Mouse (Mus musculus) forebrain, postnatal 0 days (tissue): ENCODE data around the gene Rhbdd3. TPM values are rescaled to one million over a fixed set of nuclear protein-coding genes. Genes with fewer than 3 reads are reported as not detected.

Source experiments
- ATAC-seq: fragments of 200-750 bp; cut with Nextera tagmentation; 2 replicates; pipeline ENCODE4 v1.8.0; 2017; ENCODE audit warnings: mild to moderate bottlenecking, moderate library complexity
- DNase-seq: peaks from one replicate; pipeline ENCODE4 v3.0.0-alpha.2; 2015
- H3K27ac ChIP-seq: fragments of 300-500 bp; sonication (generic); 2 replicates; pipeline ENCODE4 v1.5.1; 2014; ENCODE audit warnings: low read depth, mild to moderate bottlenecking, antibody characterized with exemption, low read length, moderate library complexity, mixed read lengths
- H3K27me3 ChIP-seq: fragments of 300-500 bp; sonication (generic); 2 replicates; pipeline ENCODE4 v1.6.1; 2014; ENCODE audit warnings: mild to moderate bottlenecking, low read length, mixed read lengths; ENCODE audit not compliant: insufficient read depth
- H3K36me3 ChIP-seq: fragments of 300-500 bp; sonication (generic); 2 replicates; pipeline ENCODE4 v1.6.1; 2014; ENCODE audit warnings: mild to moderate bottlenecking, moderate library complexity; ENCODE audit not compliant: insufficient read depth
- H3K4me1 ChIP-seq: fragments of 300-500 bp; sonication (generic); 2 replicates; pipeline ENCODE4 v1.6.1; 2014; ENCODE audit warnings: antibody characterized with exemption; ENCODE audit not compliant: insufficient read depth
- H3K4me2 ChIP-seq: fragments of 300-500 bp; sonication (generic); 2 replicates; pipeline ENCODE4 v1.6.1; 2014; ENCODE audit warnings: low read depth, mild to moderate bottlenecking, moderate library complexity
- H3K4me3 ChIP-seq: fragments of 300-500 bp; sonication (generic); 2 replicates; pipeline ENCODE4 v1.5.1; 2014; ENCODE audit warnings: low read depth, low read length, mixed read lengths
- H3K9ac ChIP-seq: fragments of 300-500 bp; sonication (generic); 2 replicates; pipeline ENCODE4 v1.6.1; 2014; ENCODE audit warnings: mild to moderate bottlenecking
- H3K9me3 ChIP-seq: fragments of 300-500 bp; sonication (generic); 2 replicates; pipeline ENCODE4 v1.6.1; 2016; ENCODE audit warnings: low read length
- CTCF ChIP-seq: sonication (generic); IDR thresholded peaks from 2 replicates; pipeline ENCODE4 v1.5.1; 2016; ENCODE audit warnings: antibody characterized with exemption, control low read depth, low read depth
- WGBS: fragments of 180-500 bp; shearing (Covaris S2); extraction: QIAGEN DNeasy Blood & Tissue Kit; methylation state at CpG from one replicate; pipeline ENCODE4 v1.1.7; 2014; 5-methylcytosine and 5-hydroxymethylcytosine counted together
- polyA plus RNA-seq: library from polyadenylated mRNA; unstranded; fragments of >200 nt; fragmentation: Nextera tagmentation; extraction: Ambion mirVana; gene quantifications from 2 replicates; pipeline ENCODE4 v1.2.1, GENCODE M21; 2015
- total RNA-seq: library from RNA; depleted of rRNA; stranded (reverse); fragments of >200 nt; gene quantifications from 2 replicates; pipeline ENCODE4 v1.2.3, GENCODE M21; 2014

Rhbdd3 gene
- total and polyA plus RNA-seq, 2 experiments from 2014 or later: 31.0 to 36.6 TPM

- Histone ChIP-seq H3K4me2 (peak overlapping the region; percentile 62), H3K4me1 (peaks cover 26% of the 10 kb centered on the region), H3K27me3 (peaks cover 50% of the 10 kb centered on the region), H3K4me3 (peak overlapping the region; percentile 30), H3K27ac (no peak overlapping the region), H3K9me3 (no peaks in the 10 kb centered on the region), H3K9ac (peak overlapping the region; percentile 33; the same call in 1 of the 2 replicates), H3K36me3 (peaks cover 8% of the 10 kb centered on the region; the same call in 1 of the 2 replicates)
- TF ChIP-seq CTCF: no peak
- DNase-seq: peak; percentile 84
- ATAC-seq: peak; percentile 19
- WGBS: 11% methylated on average over 57 of the region's 62 CpGs
These were observed 37.1 kb upstream of the Rhbdd3 start for GRCm38 (mm10) chr11:5061413-5062139.

GRCm38 (mm10) chr11:5062326-5062725 is 36.4 kb upstream of the Rhbdd3 start:
- no peaks in the 10 kb centered on the region for H3K9me3 ChIP-seq
- 25% methylated on average over 13 of the region's 13 CpGs for WGBS
- peaks cover 44% of the 10 kb centered on the region for H3K27me3 ChIP-seq
- no peak for TF ChIP-seq CTCF
- H3K4me1 ChIP-seq: peaks cover 23% of the 10 kb centered on the region
- no peak overlapping the region for H3K27ac ChIP-seq
- peaks cover 8% of the 10 kb centered on the region; the same call in 1 of the 2 replicates for H3K36me3 ChIP-seq
- DNase-seq (no peak), ATAC-seq (no peak)
- peak overlapping the region; percentile 62 for H3K4me2 ChIP-seq
- H3K9ac ChIP-seq: peak overlapping the region; percentile 18; the same call in 1 of the 2 replicates
- peak overlapping the region; percentile 30 for H3K4me3 ChIP-seq

GRCm38 (mm10) chr11:5062860-5063505 is 35.7 kb upstream of the Rhbdd3 start:
- H3K27ac ChIP-seq: no peak overlapping the region
- peaks cover 10% of the 10 kb centered on the region for H3K36me3 ChIP-seq
- no peak for TF ChIP-seq CTCF
- no peak overlapping the region; the same call in 1 of the 2 replicates for H3K4me3 ChIP-seq
- no peak for DNase-seq
- no peak overlapping the region for H3K9ac ChIP-seq
- peaks cover 38% of the 10 kb centered on the region for H3K27me3 ChIP-seq
- 65% methylated on average over 13 of the region's 13 CpGs for WGBS
- H3K9me3 ChIP-seq: no peaks in the 10 kb centered on the region
- peak overlapping the region; percentile 93 for H3K4me2 ChIP-seq
- ATAC-seq: no peak
- peaks cover 23% of the 10 kb centered on the region for H3K4me1 ChIP-seq

GRCm38 (mm10) chr11:5063561-5064281 is 35.0 kb upstream of the Rhbdd3 start:
- no peaks in the 10 kb centered on the region for H3K9me3 ChIP-seq
- H3K36me3 ChIP-seq: peaks cover 17% of the 10 kb centered on the region
- ATAC-seq (no peak), DNase-seq (no peak)
- peak overlapping the region; percentile 93 for H3K4me2 ChIP-seq
- peak overlapping the region; percentile 66; the same call in 1 of the 2 replicates for H3K9ac ChIP-seq
- peaks cover 37% of the 10 kb centered on the region for H3K27me3 ChIP-seq
- peaks cover 23% of the 10 kb centered on the region for H3K4me1 ChIP-seq
- H3K4me3 ChIP-seq: peak overlapping the region; percentile 68
- WGBS: 62% methylated on average over 31 of the region's 31 CpGs
- H3K27ac ChIP-seq: no peak overlapping the region
- TF ChIP-seq CTCF: no peak

GRCm38 (mm10) chr11:5064282-5065055 is 34.3 kb upstream of the Rhbdd3 start:
- no peaks in the 10 kb centered on the region for H3K9me3 ChIP-seq
- peaks cover 29% of the 10 kb centered on the region for H3K27me3 ChIP-seq
- DNase-seq (no peak), ATAC-seq (no peak; the same call in 1 of the 2 replicates)
- peak overlapping the region; percentile 93 for H3K4me2 ChIP-seq
- peaks cover 23% of the 10 kb centered on the region for H3K4me1 ChIP-seq
- H3K36me3 ChIP-seq: peaks cover 25% of the 10 kb centered on the region
- WGBS: 13% methylated on average over 37 of the region's 38 CpGs
- 0 out of 2 replicates have a peak, but pooled peaks have one; percentile 1 for TF ChIP-seq CTCF
- H3K4me3 ChIP-seq: peak overlapping the region; percentile 68
- peak overlapping the region; percentile 66 for H3K9ac ChIP-seq
- H3K27ac ChIP-seq: 0 out of 2 replicates have a peak overlapping the region, but pooled peaks have one; percentile 21

GRCm38 (mm10) chr11:5065056-5065821 is 33.5 kb upstream of the Rhbdd3 start, which contains the start of gene Gas2l1:
TSS of gene Gas2l1 (minus strand) at chr11:5065327.
- Histone ChIP-seq H3K27ac (0 out of 2 replicates have a peak within 1 kb of the TSS, but pooled peaks have one; percentile 21), H3K4me2 (peak within 1 kb of the TSS; percentile 93), H3K9me3 (no peaks in the 10 kb centered on the region), H3K4me3 (peak within 1 kb of the TSS; percentile 68), H3K36me3 (peaks cover 28% of the 10 kb centered on the region), H3K9ac (peak within 1 kb of the TSS; percentile 66), H3K4me1 (peaks cover 23% of the 10 kb centered on the region), H3K27me3 (peaks cover 22% of the 10 kb centered on the region)
- peak; percentile 91 for DNase-seq
- 3% methylated on average over 47 of the region's 50 CpGs for WGBS
- ATAC-seq: peak; percentile 88
- peak; percentile 77 for TF ChIP-seq CTCF
